Mouse (Mus musculus): ENCODE results near the gene Atp5g2. TPM values are rescaled to one million over a fixed set of nuclear protein-coding genes. Genes with fewer than 3 reads are reported as not detected.

The Atp5g2 gene
- total RNA-seq, 1 experiment, result 448 TPM

DNA sequence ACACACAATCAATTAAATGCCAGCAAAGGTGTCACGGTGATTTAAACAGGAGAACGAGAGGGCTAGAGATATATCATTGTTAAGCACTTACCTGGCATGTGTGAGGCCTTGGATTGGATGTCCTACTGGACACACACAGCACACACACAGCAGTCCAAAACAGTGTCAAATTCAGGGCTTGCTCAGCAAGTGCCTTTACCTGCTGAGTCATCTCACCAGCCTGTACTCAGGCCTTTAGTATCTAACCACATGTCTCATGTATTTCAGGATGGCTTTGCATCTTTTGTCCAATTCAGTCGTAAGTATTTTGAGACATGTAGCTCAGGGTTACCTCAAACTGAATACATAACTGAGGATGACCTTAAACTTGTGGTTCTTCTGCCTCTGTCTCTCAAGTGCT lies 21.0 kb downstream of the Atp5g2 start:
- Histone ChIP-seq H3K36me3 (ENCODE audit: control insufficient read depth, insufficient read depth, low read length, poor library complexity, severe bottlenecking) (no peaks in the 10 kb centered on the region), H3K9ac (ENCODE audit: insufficient read depth, low read depth, low read length, poor library complexity, severe bottlenecking) (no peak overlapping the region), H3K27ac (ENCODE audit: insufficient read depth, low read depth, low read length, poor library complexity, severe bottlenecking) (no peak overlapping the region), H3K4me1 (ENCODE audit: control insufficient read depth in 2 of 2, insufficient read depth in 2 of 2, low read length in 2 of 2, poor library complexity in 1 of 2) (no peaks in the 10 kb centered on the region), H3K4me3 (ENCODE audit: insufficient read depth in 1 of 2, low read depth in 1 of 2, low read length in 2 of 2, poor library complexity in 1 of 2, severe bottlenecking in 1 of 2) (no peak overlapping the region), H3K9me3 (ENCODE audit: control insufficient read depth, insufficient read depth, low read depth, low read length) (no peaks in the 10 kb centered on the region)
- TF ChIP-seq ZNF384 (IDR thresholded peaks at IDR 0.05; ENCODE audit: low read depth, low read length) (no peak), ZC3H11A (IDR thresholded peaks at IDR 0.05; ENCODE audit: borderline replicate concordance, low read depth, low read length) (no peak), HCFC1 (IDR thresholded peaks at IDR 0.05; ENCODE audit: borderline replicate concordance, insufficient read depth, low read length) (no peak), MAFK (IDR thresholded peaks at IDR 0.05; ENCODE audit: insufficient read depth, low read depth, low read length) (no peak), CHD2 (IDR thresholded peaks at IDR 0.05; ENCODE audit: low read depth, low read length) (no peak)
- no peak for DNase-seq (ENCODE audit: low read depth, low spot score)
- in situ Hi-C loops (cut with MboI; ENCODE audit: low sequenced_read_pairs in 2 of 2, unreplicated experiment in 2 of 2), result no loop called here

DNA sequence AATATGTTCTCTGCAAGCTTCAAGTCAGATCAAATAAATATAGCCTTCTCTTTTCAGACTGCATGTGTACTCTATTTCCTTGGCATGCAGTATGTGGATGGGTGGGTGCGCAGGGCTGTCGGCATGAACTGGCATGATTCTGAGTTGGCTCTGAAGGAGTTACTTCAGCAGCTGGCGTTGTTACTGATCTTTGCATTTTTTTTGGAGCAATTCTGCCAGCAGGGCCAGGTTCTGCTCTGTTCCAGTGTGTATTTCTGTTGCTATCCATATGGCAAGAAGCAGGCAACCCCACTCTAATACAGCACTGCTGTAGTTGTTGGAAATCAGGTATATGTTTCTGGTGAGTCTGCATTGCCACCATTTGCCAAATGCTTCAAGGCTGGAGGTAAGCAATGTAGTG lies 36.3 kb downstream of the Atp5g2 start:
- Histone ChIP-seq H3K9me3 (ENCODE audit: control insufficient read depth, insufficient read depth, low read depth, low read length) (no peaks in the 10 kb centered on the region), H3K9ac (ENCODE audit: insufficient read depth, low read depth, low read length, poor library complexity, severe bottlenecking) (no peak overlapping the region), H3K4me3 (ENCODE audit: insufficient read depth in 1 of 2, low read depth in 1 of 2, low read length in 2 of 2, poor library complexity in 1 of 2, severe bottlenecking in 1 of 2) (no peak overlapping the region), H3K36me3 (ENCODE audit: control insufficient read depth, insufficient read depth, low read length, poor library complexity, severe bottlenecking) (no peaks in the 10 kb centered on the region), H3K4me1 (ENCODE audit: control insufficient read depth in 2 of 2, insufficient read depth in 2 of 2, low read length in 2 of 2, poor library complexity in 1 of 2) (no peaks in the 10 kb centered on the region), H3K27ac (ENCODE audit: insufficient read depth, low read depth, low read length, poor library complexity, severe bottlenecking) (no peak overlapping the region)
- TF ChIP-seq ZC3H11A (IDR thresholded peaks at IDR 0.05; ENCODE audit: borderline replicate concordance, low read depth, low read length), result no peak
- no peak for TF ChIP-seq CHD2 (IDR thresholded peaks at IDR 0.05; ENCODE audit: low read depth, low read length)
- no peak for TF ChIP-seq ZNF384 (IDR thresholded peaks at IDR 0.05; ENCODE audit: low read depth, low read length)
- no peak for TF ChIP-seq HCFC1 (IDR thresholded peaks at IDR 0.05; ENCODE audit: borderline replicate concordance, insufficient read depth, low read length)
- TF ChIP-seq MAFK (IDR thresholded peaks at IDR 0.05; ENCODE audit: insufficient read depth, low read depth, low read length), result no peak
- in situ Hi-C loops (cut with MboI; ENCODE audit: low sequenced_read_pairs in 2 of 2, unreplicated experiment in 2 of 2), result no loop called here
- DNase-seq (ENCODE audit: low read depth, low spot score), result no peak

DNA sequence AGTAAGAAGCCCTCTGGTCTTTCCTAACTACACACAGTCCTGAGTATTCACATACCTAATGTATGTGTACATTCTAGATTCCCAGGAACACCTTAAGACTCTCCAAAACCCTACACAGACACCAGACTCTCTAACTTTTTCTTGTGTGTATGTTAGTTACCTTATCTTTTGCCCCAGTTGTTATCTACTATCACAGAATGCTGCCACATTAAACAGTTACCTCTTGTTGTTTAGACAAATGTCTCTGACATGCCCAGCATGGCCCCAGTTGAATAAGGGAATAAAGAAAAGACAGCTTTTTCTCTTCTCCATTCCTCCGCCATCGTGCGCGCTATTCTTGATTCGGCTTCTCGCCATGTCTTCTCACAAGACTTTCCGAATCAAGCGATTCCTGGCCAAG lies 37.5 kb downstream of the Atp5g2 start:
- Histone ChIP-seq H3K9ac (ENCODE audit: insufficient read depth, low read depth, low read length, poor library complexity, severe bottlenecking) (no peak overlapping the region), H3K4me1 (ENCODE audit: control insufficient read depth in 2 of 2, insufficient read depth in 2 of 2, low read length in 2 of 2, poor library complexity in 1 of 2) (no peaks in the 10 kb centered on the region), H3K4me3 (ENCODE audit: insufficient read depth in 1 of 2, low read depth in 1 of 2, low read length in 2 of 2, poor library complexity in 1 of 2, severe bottlenecking in 1 of 2) (no peak overlapping the region), H3K9me3 (ENCODE audit: control insufficient read depth, insufficient read depth, low read depth, low read length) (no peaks in the 10 kb centered on the region), H3K27ac (ENCODE audit: insufficient read depth, low read depth, low read length, poor library complexity, severe bottlenecking) (no peak overlapping the region), H3K36me3 (ENCODE audit: control insufficient read depth, insufficient read depth, low read length, poor library complexity, severe bottlenecking) (no peaks in the 10 kb centered on the region)
- no peak for TF ChIP-seq ZC3H11A (IDR thresholded peaks at IDR 0.05; ENCODE audit: borderline replicate concordance, low read depth, low read length)
- TF ChIP-seq MAFK (IDR thresholded peaks at IDR 0.05; ENCODE audit: insufficient read depth, low read depth, low read length), result no peak
- no peak for TF ChIP-seq ZNF384 (IDR thresholded peaks at IDR 0.05; ENCODE audit: low read depth, low read length)
- in situ Hi-C loops (cut with MboI; ENCODE audit: low sequenced_read_pairs in 2 of 2, unreplicated experiment in 2 of 2), result no loop called here
- no peak for DNase-seq (ENCODE audit: low read depth, low spot score)

DNA sequence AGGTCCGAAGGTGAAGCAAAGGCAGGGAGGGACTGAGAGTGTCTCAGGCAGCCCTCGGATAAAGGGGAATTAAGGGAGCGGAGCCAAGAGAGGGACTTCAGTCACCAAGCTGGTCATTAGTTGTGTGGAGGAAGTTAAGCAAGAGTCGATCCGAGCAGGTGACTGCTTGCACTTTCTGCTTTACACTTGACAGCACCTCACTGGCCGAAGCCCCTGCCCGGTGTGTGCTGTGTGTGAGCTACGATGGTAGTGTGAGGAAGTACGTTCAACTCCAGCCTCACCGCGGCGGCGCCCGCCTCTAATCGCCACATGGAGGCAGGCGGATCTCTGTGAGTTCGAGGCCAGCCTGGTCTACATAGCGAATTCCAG lies 46.5 kb downstream of the Atp5g2 start:
- Histone ChIP-seq H3K36me3 (ENCODE audit: control insufficient read depth, insufficient read depth, low read length, poor library complexity, severe bottlenecking) (no peaks in the 10 kb centered on the region), H3K4me1 (ENCODE audit: control insufficient read depth in 2 of 2, insufficient read depth in 2 of 2, low read length in 2 of 2, poor library complexity in 1 of 2) (peaks cover 2% of the 10 kb centered on the region in 2 experiments; a peak in 1 of 4 replicates), H3K9ac (ENCODE audit: insufficient read depth, low read depth, low read length, poor library complexity, severe bottlenecking) (peak overlapping the region; percentile 92), H3K4me3 (ENCODE audit: insufficient read depth in 1 of 2, low read depth in 1 of 2, low read length in 2 of 2, poor library complexity in 1 of 2, severe bottlenecking in 1 of 2) (peak overlapping the region; percentile 79 to 87), H3K9me3 (ENCODE audit: control insufficient read depth, insufficient read depth, low read depth, low read length) (no peaks in the 10 kb centered on the region), H3K27ac (ENCODE audit: insufficient read depth, low read depth, low read length, poor library complexity, severe bottlenecking) (peak overlapping the region; percentile 93)
- in situ Hi-C loops (cut with MboI; ENCODE audit: low sequenced_read_pairs in 2 of 2, unreplicated experiment in 2 of 2), result no loop called here
- no peak for DNase-seq (ENCODE audit: low read depth, low spot score)
- TF ChIP-seq CHD2 (IDR thresholded peaks at IDR 0.05; ENCODE audit: low read depth, low read length) (no peak), ZNF384 (IDR thresholded peaks at IDR 0.05; ENCODE audit: low read depth, low read length) (no peak), HCFC1 (IDR thresholded peaks at IDR 0.05; ENCODE audit: borderline replicate concordance, insufficient read depth, low read length) (no peak), ZC3H11A (IDR thresholded peaks at IDR 0.05; ENCODE audit: borderline replicate concordance, low read depth, low read length) (no peak), MAFK (IDR thresholded peaks at IDR 0.05; ENCODE audit: insufficient read depth, low read depth, low read length) (no peak)

All from ES-E14 (cell line).